Mouse (Mus musculus) heart, postnatal 0 days (tissue): ENCODE measurements around the gene Pex19.

ENCODE experiments used
- CTCF ChIP-seq: IDR thresholded peaks from 2 replicates; pipeline ENCODE4 v1.5.1; 2016; ENCODE audit warnings: antibody characterized with exemption, control low read depth, low read depth
- EP300 ChIP-seq: IDR thresholded peaks from 2 replicates; pipeline ENCODE4 v1.6.1; 2016; ENCODE audit warnings: antibody characterized with exemption, low read depth

DNA sequence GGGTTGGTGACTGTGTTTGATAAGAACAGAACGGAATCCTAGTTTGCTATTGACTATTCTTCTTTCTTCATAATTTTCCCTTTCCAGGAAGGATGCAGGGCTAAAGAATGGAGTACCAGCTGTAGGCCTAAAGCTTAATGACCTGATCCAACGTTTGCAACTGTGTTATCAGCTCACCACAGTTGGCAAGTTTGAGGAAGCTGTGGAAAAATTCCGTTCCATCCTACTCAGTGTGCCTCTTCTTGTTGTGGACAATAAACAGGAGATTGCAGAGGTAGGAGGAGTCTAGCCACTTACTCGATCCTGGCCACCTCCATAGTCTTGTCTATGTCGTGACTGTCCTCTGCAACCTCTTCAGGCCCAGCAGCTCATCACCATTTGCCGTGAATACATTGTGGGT, 7.5 kb upstream of the Pex19 start:
- TF ChIP-seq CTCF (no peak), EP300 (no peak)
